Mouse (Mus musculus) CH12.LX (cell line): ENCODE measurements around the gene Atg5. TPM values are rescaled to one million over a fixed set of nuclear protein-coding genes. Genes with fewer than 3 reads are reported as not detected.
A peak's percentile ranks its signal among the peaks of the same experiment; 100 is the strongest.

Experiments
- DNase-seq: peaks from one replicate; pipeline ENCODE4 v3.0.0-alpha.2; 2013; ENCODE audit errors: extremely low read depth
- H3K27ac ChIP-seq: 2 replicates; pipeline ENCODE4 v1.5.1; 2012; ENCODE audit warnings: low read depth, mild to moderate bottlenecking, control low read depth, moderate library complexity; ENCODE audit not compliant: insufficient read depth
- H3K27me3 ChIP-seq: replicated peaks from 2 replicates; pipeline ENCODE3; 2012; ENCODE audit warnings: inconsistent platforms
- H3K36me3 ChIP-seq, 2 experiments: replicated peaks in 1 of 2; 2 replicates each; pipeline versions ENCODE3 to v1.6.1; 2012; ENCODE audit warnings: inconsistent platforms in 1 of 2, low read length in 1 of 2, mild to moderate bottlenecking in 1 of 2, mixed read lengths in 1 of 2, moderate library complexity in 1 of 2; ENCODE audit not compliant: control insufficient read depth in 1 of 2, insufficient read depth in 1 of 2
- H3K4me1 ChIP-seq, 2 experiments: 2 replicates each; pipeline ENCODE4 v1.6.1; 2012; ENCODE audit warnings: inconsistent platforms in 1 of 2, moderate library complexity in 1 of 2; ENCODE audit not compliant: insufficient read depth in 2 of 2, control insufficient read depth in 1 of 2
- H3K4me2 ChIP-seq: 2 replicates; pipeline ENCODE4 v1.6.1; 2012; ENCODE audit warnings: low read depth, mild to moderate bottlenecking, control low read depth; ENCODE audit not compliant: poor library complexity, insufficient read depth, severe bottlenecking
- H3K4me3 ChIP-seq, 3 experiments: fragments of 150-350 bp in 1 of 3; sonication (generic) in 1 of 3; replicated peaks in 1 of 3; 2 replicates each; pipeline versions ENCODE3 to v1.5.1; 2011 to 2012; ENCODE audit warnings: low read depth in 2 of 3, low read length in 2 of 3, mild to moderate bottlenecking in 2 of 3, moderate library complexity in 2 of 3, control low read depth in 1 of 3, improper control_type of control experiment in 1 of 3, inconsistent platforms in 1 of 3, mixed read lengths in 1 of 3; ENCODE audit not compliant: poor library complexity in 1 of 3
- H3K79me2 ChIP-seq: replicated peaks from 2 replicates; pipeline ENCODE4 v1.6.1; 2012; ENCODE audit warnings: mild to moderate bottlenecking, moderate library complexity; ENCODE audit not compliant: control insufficient read depth, poor library complexity, insufficient read depth, severe bottlenecking; ENCODE audit errors: extremely low read depth
- H3K9ac ChIP-seq: 2 replicates; pipeline ENCODE4 v1.6.1; 2012; ENCODE audit warnings: low read depth, mild to moderate bottlenecking, control low read depth, moderate library complexity; ENCODE audit not compliant: insufficient read depth
- H3K9me3 ChIP-seq: replicated peaks from 2 replicates; pipeline ENCODE3; 2012; ENCODE audit warnings: low read length, inconsistent platforms, mixed read lengths
- BHLHE40 ChIP-seq: IDR thresholded peaks from 2 replicates; pipeline ENCODE4 v1.6.1; 2011; ENCODE audit warnings: mild to moderate bottlenecking, low read depth, low read length, improper control_type of control experiment
- CHD1 ChIP-seq: IDR thresholded peaks from 2 replicates; pipeline ENCODE4 v1.6.1; 2012; ENCODE audit warnings: low read depth, low read length, improper control_type of control experiment, inconsistent platforms
- CHD2 ChIP-seq: IDR thresholded peaks from 2 replicates; pipeline ENCODE4 v1.6.1; 2011; ENCODE audit warnings: low read length, improper control_type of control experiment
- E2F4 ChIP-seq: IDR thresholded peaks from 2 replicates; pipeline ENCODE4 v1.6.1; 2011; ENCODE audit warnings: low read depth, low read length, improper control_type of control experiment; ENCODE audit not compliant: insufficient replicate concordance
- ELF1 ChIP-seq: IDR thresholded peaks from 2 replicates; pipeline ENCODE4 v1.6.1; 2014; ENCODE audit warnings: low read depth, mild to moderate bottlenecking, inconsistent platforms, low read length, improper control_type of control experiment
- ETS1 ChIP-seq: conservative IDR thresholded peaks from 2 replicates; pipeline ENCODE4 v1.6.1; 2012; ENCODE audit warnings: low read depth, mild to moderate bottlenecking, inconsistent platforms, low read length, improper control_type of control experiment, moderate library complexity
- GABPA ChIP-seq: IDR thresholded peaks from 2 replicates; pipeline ENCODE4 v1.6.1; 2012; ENCODE audit warnings: low read depth, low read length, improper control_type of control experiment, inconsistent platforms; ENCODE audit not compliant: insufficient replicate concordance
- IRF4 ChIP-seq: IDR thresholded peaks from 2 replicates; pipeline ENCODE4 v1.6.1; 2014; ENCODE audit warnings: low read depth, mild to moderate bottlenecking, inconsistent platforms, low read length, improper control_type of control experiment
- JUN ChIP-seq: IDR thresholded peaks from 2 replicates; pipeline ENCODE4 v1.6.1; 2011; ENCODE audit warnings: low read depth, mild to moderate bottlenecking, low read length, improper control_type of control experiment, moderate library complexity; ENCODE audit not compliant: insufficient read depth
- JUND ChIP-seq: conservative IDR thresholded peaks from 2 replicates; pipeline ENCODE4 v1.6.1; 2011; ENCODE audit warnings: low read depth, low read length, improper control_type of control experiment
- KAT2A ChIP-seq: IDR thresholded peaks from 2 replicates; pipeline ENCODE4 v1.6.1; 2012; ENCODE audit warnings: low read length, improper control_type of control experiment, inconsistent platforms; ENCODE audit not compliant: insufficient replicate concordance
- MAFK ChIP-seq: IDR thresholded peaks from 2 replicates; pipeline ENCODE4 v1.6.1; 2011; ENCODE audit warnings: low read length, improper control_type of control experiment; ENCODE audit not compliant: insufficient replicate concordance
- MAX ChIP-seq: IDR thresholded peaks from 2 replicates; pipeline ENCODE4 v1.6.1; 2011; ENCODE audit warnings: low read length, improper control_type of control experiment
- MAZ ChIP-seq: IDR thresholded peaks from 2 replicates; pipeline ENCODE4 v1.6.1; 2012; ENCODE audit warnings: low read depth, mild to moderate bottlenecking, inconsistent platforms, low read length, improper control_type of control experiment, moderate library complexity
- MEF2A ChIP-seq: IDR thresholded peaks from 2 replicates; pipeline ENCODE4 v1.6.1; 2014; ENCODE audit warnings: low read depth, mild to moderate bottlenecking, inconsistent platforms, low read length, improper control_type of control experiment, borderline replicate concordance
- MXI1 ChIP-seq: IDR thresholded peaks from 2 replicates; pipeline ENCODE4 v1.6.1; 2011; ENCODE audit warnings: mild to moderate bottlenecking, low read depth, low read length, improper control_type of control experiment
- MYC ChIP-seq: IDR thresholded peaks from 2 replicates; pipeline ENCODE4 v1.6.1; 2011; ENCODE audit warnings: low read depth, mild to moderate bottlenecking, improper control_type of control experiment, low read length
- NELFE ChIP-seq: IDR thresholded peaks from 2 replicates; pipeline ENCODE4 v1.6.1; 2011; ENCODE audit warnings: low read depth, low read length, improper control_type of control experiment
- NRF1 ChIP-seq: IDR thresholded peaks from 2 replicates; pipeline ENCODE4 v1.6.1; 2014; ENCODE audit warnings: low read depth, mild to moderate bottlenecking, inconsistent platforms, low read length, improper control_type of control experiment, moderate library complexity
- PAX5 ChIP-seq: IDR thresholded peaks from 2 replicates; pipeline ENCODE4 v1.6.1; 2012; ENCODE audit warnings: low read length, inconsistent platforms, mixed read lengths
- POLR2AphosphoS2 ChIP-seq: IDR thresholded peaks from 2 replicates; pipeline ENCODE4 v1.6.1; 2011; ENCODE audit warnings: low read depth, low read length, improper control_type of control experiment
- RAD21 ChIP-seq: IDR thresholded peaks from 2 replicates; pipeline ENCODE4 v1.6.1; 2011; ENCODE audit warnings: low read depth, mild to moderate bottlenecking, low read length, improper control_type of control experiment, moderate library complexity
- RCOR1 ChIP-seq: conservative IDR thresholded peaks from 2 replicates; pipeline ENCODE4 v1.6.1; 2012; ENCODE audit warnings: low read depth, mild to moderate bottlenecking, inconsistent platforms, low read length, improper control_type of control experiment
- SIN3A ChIP-seq: IDR thresholded peaks from 2 replicates; pipeline ENCODE4 v1.6.1; 2012; ENCODE audit warnings: low read length, improper control_type of control experiment, inconsistent platforms
- SMC3 ChIP-seq: IDR thresholded peaks from 2 replicates; pipeline ENCODE4 v1.6.1; 2011; ENCODE audit warnings: low read depth, low read length, improper control_type of control experiment
- TBP ChIP-seq: conservative IDR thresholded peaks from 2 replicates; pipeline ENCODE4 v1.6.1; 2011; ENCODE audit warnings: low read depth, low read length, improper control_type of control experiment
- TCF12 ChIP-seq: IDR thresholded peaks from 2 replicates; pipeline ENCODE4 v1.6.1; 2014; ENCODE audit warnings: low read depth, mild to moderate bottlenecking, inconsistent platforms, low read length, improper control_type of control experiment
- UBTF ChIP-seq: IDR thresholded peaks from 2 replicates; pipeline ENCODE4 v1.6.1; 2012; ENCODE audit warnings: low read depth, mild to moderate bottlenecking, inconsistent platforms, low read length, improper control_type of control experiment, moderate library complexity
- USF2 ChIP-seq: conservative IDR thresholded peaks from 2 replicates; pipeline ENCODE4 v1.6.1; 2011; ENCODE audit warnings: low read depth, low read length, improper control_type of control experiment
- ZKSCAN1 ChIP-seq: IDR thresholded peaks from 2 replicates; pipeline ENCODE4 v1.6.1; 2012; ENCODE audit warnings: low read depth, inconsistent platforms, low read length, improper control_type of control experiment, borderline replicate concordance
- ZNF384 ChIP-seq: IDR thresholded peaks from 2 replicates; pipeline ENCODE4 v1.6.1; 2012; ENCODE audit warnings: low read depth, low read length, improper control_type of control experiment, inconsistent platforms
- dilution Hi-C: fragments of 300-500 bp; cut with MboI; formaldehyde crosslinking; loops from 2 replicates; pipeline ENCODE4 v1.14.3; 2020; ENCODE audit warnings: low sequenced_read_pairs; ENCODE audit not compliant: extremely low pct_unique_long_range_greater_than_20kb, extremely low pct_ligation_motif_present
- in situ Hi-C: fragments of 300-500 bp; cut with MboI; formaldehyde crosslinking; loops from 3 replicates; pipeline ENCODE4 v1.14.3; 2019; ENCODE audit warnings: low sequenced_read_pairs, low pct_ligation_motif_present, low pct_unique_long_range_greater_than_20kb, mixed read lengths
- polyA plus RNA-seq: library from polyadenylated mRNA; unstranded; fragments of >175 nt; gene quantifications from 2 replicates; pipeline ENCODE4 v1.2.1, GENCODE M21; 2012; ENCODE audit warnings: low read depth; ENCODE audit not compliant: insufficient read length
- total RNA-seq, 2 experiments: library from RNA; depleted of rRNA; stranded (reverse); fragments of 300-350 nt in 1 of 2; fragments of >200 nt in 1 of 2; gene quantifications; 2 replicates each; pipeline ENCODE4 v1.2.3; 2012 to 2014

The Atg5 gene
- total and polyA plus RNA-seq, 3 experiments = 15.6 to 47.5 (median 34.7) TPM

GRCm38 (mm10) chr10:44269211-44269610 is 1.1 kb downstream of the Atg5 start:
- Histone ChIP-seq H3K4me1 (peaks cover 6 to 41% of the 10 kb centered on the region in 2 experiments), H3K27me3 (no peaks in the 10 kb centered on the region), H3K79me2 (peaks cover 18% of the 10 kb centered on the region), H3K9ac (peak overlapping the region; percentile 73), H3K4me3 (peak overlapping the region in 2 of 3 experiments; percentile 81 to 88), H3K27ac (no peak overlapping the region), H3K9me3 (no peaks in the 10 kb centered on the region), H3K36me3 (peaks cover 0 to 37% of the 10 kb centered on the region in 2 experiments), H3K4me2 (peak overlapping the region; percentile 48)
- in situ Hi-C loops = no loop called here
- no peak for TF ChIP-seq E2F4
- no peak for TF ChIP-seq TBP
- no peak for TF ChIP-seq MYC
- no peak for TF ChIP-seq CHD2
- TF ChIP-seq MAZ = no peak
- no peak for TF ChIP-seq SMC3
- TF ChIP-seq POLR2AphosphoS2 = no peak
- TF ChIP-seq NELFE = no peak
- TF ChIP-seq ZKSCAN1 = no peak
- no peak for TF ChIP-seq GABPA
- no peak for TF ChIP-seq NRF1
- no peak for TF ChIP-seq ZNF384
- no peak for TF ChIP-seq BHLHE40
- no peak for DNase-seq
- dilution Hi-C loops = no loop called here

DNA sequence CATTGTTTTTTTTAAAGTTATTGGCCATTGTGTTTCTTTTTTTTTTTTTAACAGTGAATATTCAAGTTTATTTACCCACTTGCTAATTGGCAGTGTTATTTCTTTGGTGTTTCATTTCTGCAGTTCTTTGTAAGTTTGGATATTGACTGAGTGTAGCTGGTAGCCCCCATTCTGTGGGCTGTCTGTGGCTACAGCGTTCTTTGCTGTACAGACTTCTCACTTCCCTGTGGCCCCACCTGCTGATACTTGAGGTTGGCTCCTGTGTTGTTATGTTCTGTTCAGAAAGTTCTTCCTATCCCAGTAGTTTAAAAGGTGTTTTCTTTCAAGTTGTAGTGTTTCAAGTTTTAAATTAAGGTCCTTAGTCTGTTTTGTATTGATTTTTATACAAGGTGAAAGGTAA is 14.2 kb downstream of the Atg5 start:
- Histone ChIP-seq H3K79me2 (peaks cover 5% of the 10 kb centered on the region), H3K9ac (no peak overlapping the region), H3K36me3 (peaks cover 7 to 19% of the 10 kb centered on the region in 2 experiments), H3K27ac (no peak overlapping the region), H3K4me3 (no peak overlapping the region), H3K4me1 (peaks cover 5 to 24% of the 10 kb centered on the region in 2 experiments), H3K4me2 (peak overlapping the region; percentile 31; the same call in 1 of the 2 replicates), H3K27me3 (no peaks in the 10 kb centered on the region), H3K9me3 (no peaks in the 10 kb centered on the region)
- dilution Hi-C loops = no loop called here
- DNase-seq = peak; percentile 45
- in situ Hi-C loops = loop anchor here (25.0 kb wide), 1 partner anchor 455 kb away; no protein-coding TSS in a partner anchor
- TF ChIP-seq ETS1 (no peak), USF2 (no peak), SIN3A (no peak; the same call in 1 of the 2 replicates), MAZ (no peak), MAX (no peak), JUN (no peak), CHD1 (no peak), GABPA (no peak), SMC3 (no peak), TCF12 (0 out of 2 replicates have a peak, but pooled peaks have one; percentile 50), KAT2A (no peak), TBP (no peak), ZNF384 (peak; percentile 59), BHLHE40 (no peak), PAX5 (no peak), MEF2A (no peak), MYC (no peak), UBTF (no peak), IRF4 (peak; percentile 73), MXI1 (no peak), MAFK (no peak), JUND (no peak), RCOR1 (no peak), NRF1 (no peak), POLR2AphosphoS2 (no peak), CHD2 (no peak), ELF1 (no peak), E2F4 (no peak), RAD21 (no peak)
